ENCODE assay signal across 8 mouse cellular contexts in the genomic region with DNA sequence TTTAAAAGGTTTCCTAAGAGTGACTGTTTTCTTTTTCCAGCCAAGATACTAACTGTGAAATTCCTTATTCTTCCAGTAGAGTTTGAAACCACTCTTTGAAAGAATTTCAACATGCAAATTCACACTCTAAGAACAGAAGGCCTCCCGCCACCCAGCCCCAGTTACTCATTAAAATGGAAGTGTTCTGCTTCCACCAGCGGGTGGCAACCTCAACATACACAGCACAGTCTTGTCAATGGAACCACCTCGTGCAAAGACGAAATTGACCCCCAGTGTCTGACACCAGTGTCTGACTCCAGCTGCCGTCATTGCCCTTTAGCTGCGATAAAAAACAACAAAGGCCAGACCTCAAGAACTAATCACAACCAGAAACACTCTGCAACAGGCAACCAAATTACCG. TPM values are rescaled to one million over a fixed set of nuclear protein-coding genes. Genes with fewer than 3 reads are reported as not detected.
DNase-seq lines count a peak whose midpoint lies in the region; ATAC-seq and TF ChIP-seq lines count a peak whose summit lies in the region.

No protein-coding gene starts in this region.

- TF ChIP-seq POLR2A in cortical plate, adult 2 months (IDR thresholded peaks at IDR 0.05; ENCODE audit: extremely low read depth, insufficient read depth, low read length), result no peak
- TF ChIP-seq POLR2A in heart, adult 2 months (IDR thresholded peaks at IDR 0.05; ENCODE audit: insufficient read depth, low read depth, low read length), result no peak
- no peak for TF ChIP-seq POLR2A in kidney, adult 2 months (IDR thresholded peaks at IDR 0.05; ENCODE audit: low read depth, low read length)
- TF ChIP-seq POLR2A in limb, embryonic 14.5 days (IDR thresholded peaks at IDR 0.05; ENCODE audit: borderline replicate concordance, extremely low read depth, insufficient read depth, insufficient read length), result no peak
- no peak for TF ChIP-seq POLR2A in cerebellum, adult 2 months (IDR thresholded peaks at IDR 0.05; ENCODE audit: borderline replicate concordance, insufficient read depth, low read length)

- no peaks in the 10 kb centered on the region for H3K9me3 ChIP-seq in limb, embryonic 14.5 days (ENCODE audit: control insufficient read depth, low read length)
- no peaks in the 10 kb centered on the region for H3K9me3 ChIP-seq in midbrain, embryonic 14.5 days (ENCODE audit: control insufficient read depth, low read length)

- no peak overlapping the region for H3K4me3 ChIP-seq in cortical plate, adult 2 months (ENCODE audit: insufficient read depth, low read length)
- no peak overlapping the region for H3K4me3 ChIP-seq in heart, adult 2 months
- no peak overlapping the region for H3K4me3 ChIP-seq in kidney, adult 2 months (ENCODE audit: insufficient read depth, low read depth, low read length)
- no peak overlapping the region for H3K4me3 ChIP-seq in limb, embryonic 14.5 days (replicated peaks; ENCODE audit: low read length)
- no peak overlapping the region for H3K4me3 ChIP-seq in midbrain, embryonic 14.5 days (replicated peaks; ENCODE audit: low read depth, low read length)
- H3K4me3 ChIP-seq in cerebellum, adult 2 months (replicated peaks; ENCODE audit: insufficient read depth, low read depth, low read length), result no peak overlapping the region

- peak overlapping the region; percentile 39; the same call in 1 of the 2 replicates for H3K4me2 ChIP-seq in limb, embryonic 14.5 days (replicated peaks; ENCODE audit: low read depth, low read length, severe bottlenecking)
- no peak overlapping the region for H3K4me2 ChIP-seq in midbrain, embryonic 14.5 days (ENCODE audit: low read length)

- H3K36me3 ChIP-seq in heart, adult 2 months (ENCODE audit: control insufficient read depth, insufficient read depth, low read length), result no peaks in the 10 kb centered on the region
- H3K36me3 ChIP-seq in kidney, adult 2 months (ENCODE audit: control insufficient read depth, insufficient read depth, low read length), result no peaks in the 10 kb centered on the region
- H3K36me3 ChIP-seq in limb, embryonic 14.5 days (ENCODE audit: control insufficient read depth, insufficient read depth, low read length), result no peaks in the 10 kb centered on the region
- H3K36me3 ChIP-seq in midbrain, embryonic 14.5 days (ENCODE audit: control insufficient read depth, insufficient read depth, low read length), result no peaks in the 10 kb centered on the region

- TF ChIP-seq CTCF in cortical plate, adult 2 months (IDR thresholded peaks at IDR 0.05; ENCODE audit: extremely low read depth, insufficient read depth, low read length), result peak; percentile 54
- peak; percentile 67 for TF ChIP-seq CTCF in heart, adult 2 months (IDR thresholded peaks at IDR 0.05)
- peak; percentile 72 for TF ChIP-seq CTCF in kidney, adult 2 months (conservative IDR thresholded peaks at IDR 0.05; ENCODE audit: insufficient read depth, insufficient read length, low read depth, low read length)
- TF ChIP-seq CTCF in cerebellum, adult 2 months (IDR thresholded peaks at IDR 0.05; ENCODE audit: borderline replicate concordance, insufficient read depth, low read depth, low read length), result no peak

- H3K27me3 ChIP-seq in heart, adult 2 months (ENCODE audit: control insufficient read depth, insufficient read depth, low read length), result no peaks in the 10 kb centered on the region
- no peaks in the 10 kb centered on the region for H3K27me3 ChIP-seq in kidney, adult 2 months (replicated peaks; ENCODE audit: control insufficient read depth, insufficient read depth, low read length)
- no peaks in the 10 kb centered on the region for H3K27me3 ChIP-seq in limb, embryonic 14.5 days (ENCODE audit: control insufficient read depth, insufficient read depth, low read length)
- H3K27me3 ChIP-seq in midbrain, embryonic 14.5 days (ENCODE audit: control insufficient read depth, insufficient read depth, low read length), result no peaks in the 10 kb centered on the region
- H3K27me3 ChIP-seq in cerebellum, adult 2 months (ENCODE audit: control insufficient read depth, insufficient read depth, low read length), result no peaks in the 10 kb centered on the region

- intact Hi-C loops in heart, adult 2 months (cut with DNase I), result loop anchor here (5.0 kb wide), 1 partner anchor 825 kb away; the partner anchor contains the start of gene Asb4

- H3K4me1 ChIP-seq in cortical plate, adult 2 months (ENCODE audit: control insufficient read depth, insufficient read depth, low read length), result 0 out of 2 replicates have a peak, but pooled peaks cover 1% of the 10 kb centered on the region
- H3K4me1 ChIP-seq in heart, adult 2 months (ENCODE audit: control insufficient read depth, insufficient read depth, low read length), result no peaks in the 10 kb centered on the region
- H3K4me1 ChIP-seq in kidney, adult 2 months (ENCODE audit: control insufficient read depth, insufficient read depth, low read length), result no peaks in the 10 kb centered on the region
- peaks cover 24% of the 10 kb centered on the region for H3K4me1 ChIP-seq in limb, embryonic 14.5 days (ENCODE audit: control insufficient read depth, insufficient read depth, low read length)
- peaks cover 20% of the 10 kb centered on the region for H3K4me1 ChIP-seq in midbrain, embryonic 14.5 days (ENCODE audit: control insufficient read depth, insufficient read depth, low read length)
- H3K4me1 ChIP-seq in cerebellum, adult 2 months (ENCODE audit: control insufficient read depth, insufficient read depth, low read length), result no peaks in the 10 kb centered on the region

- 18% methylated on average over 7 of the region's 7 CpGs for WGBS in heart, adult 2 months
- 16% methylated on average over 7 of the region's 7 CpGs for WGBS in kidney, adult 2 months
- WGBS in limb, embryonic 14.5 days, result 9% methylated on average over 7 of the region's 7 CpGs
- WGBS in midbrain, embryonic 14.5 days, result 15% methylated on average over 7 of the region's 7 CpGs
- 28% methylated on average over 7 of the region's 7 CpGs for WGBS in cerebellum, adult 2 months

- H3K27ac ChIP-seq in cortical plate, adult 2 months (ENCODE audit: insufficient read depth, low read length), result no peak overlapping the region
- no peak overlapping the region for H3K27ac ChIP-seq in heart, adult 2 months
- no peak overlapping the region for H3K27ac ChIP-seq in kidney, adult 2 months (ENCODE audit: insufficient read depth, low read depth, low read length)
- H3K27ac ChIP-seq in limb, embryonic 14.5 days (replicated peaks; ENCODE audit: low read depth, low read length), result no peak overlapping the region; the same call in 1 of the 2 replicates
- H3K27ac ChIP-seq in midbrain, embryonic 14.5 days (replicated peaks; ENCODE audit: low read depth, low read length), result no peak overlapping the region
- H3K27ac ChIP-seq in cerebellum, adult 2 months (ENCODE audit: insufficient read depth, low read length), result no peak overlapping the region

- peak; percentile 73; the same call in 1 of the 2 replicates for ATAC-seq in limb, embryonic 14.5 days (ENCODE audit: low FRiP score, low read depth)
- ATAC-seq in midbrain, embryonic 14.5 days (ENCODE audit: low FRiP score, low TSS enrichment), result 0 out of 2 replicates have a peak, but pooled peaks have one; percentile 55

- TF ChIP-seq EP300 in heart, adult 2 months (IDR thresholded peaks at IDR 0.05; ENCODE audit: insufficient read depth, low read depth, low read length), result no peak

- peak; percentile 18 to 53 for DNase-seq in heart, adult 18-20 months
- DNase-seq in heart, adult 11 months, result no peak
- peak; percentile 14 to 31 for DNase-seq in heart, adult 2 months
- DNase-seq in kidney, adult 2 months, result peak; percentile 43
- peak; percentile 74 for DNase-seq in limb, embryonic 14.5 days (ENCODE audit: low spot score)
- peak; percentile 64 for DNase-seq in midbrain, embryonic 14.5 days
- no peak for DNase-seq in cerebellum, adult 2 months

- H3K79me2 ChIP-seq in heart, adult 2 months (replicated peaks; ENCODE audit: control insufficient read depth, insufficient read depth, low read length), result no peaks in the 10 kb centered on the region

- H3K9ac ChIP-seq in heart, adult 2 months (ENCODE audit: low read depth, low read length), result no peak overlapping the region
- H3K9ac ChIP-seq in limb, embryonic 14.5 days (ENCODE audit: low read depth, low read length, severe bottlenecking), result no peak overlapping the region
- H3K9ac ChIP-seq in midbrain, embryonic 14.5 days (replicated peaks; ENCODE audit: low read length), result no peak overlapping the region

RNA-seq across cellular contexts. Expression of gene Casd1, which starts 43.0 kb away (rescaled TPM):
- 10 to 100 TPM; 21.7 to 22.5 TPM for total RNA-seq in heart, adult 18-20 months (2021)
- 36.1 and 36.7 TPM in 2 replicates for polyA plus RNA-seq in cortical plate, adult 2 months (2012; rRNA removed)
- 10 to 100 TPM; 26.1 to 26.4 TPM for total RNA-seq in heart, adult 2 months (2021)
- 12.3 and 25.2 TPM in 2 replicates for polyA plus RNA-seq in heart, adult 2 months (2012; rRNA removed)
- polyA plus RNA-seq in kidney, adult 2 months (2012; rRNA removed), result 12.7 and 15.1 TPM in 2 replicates
- 44.2 and 52.3 TPM in 2 replicates for polyA plus RNA-seq in limb, embryonic 14.5 days (2012; rRNA removed)
- polyA plus RNA-seq in limb, embryonic 14.5 days (2014; fragmentation: Nextera tagmentation; extraction: Ambion mirVana), result 36.3 and 42.8 TPM in 2 replicates
- 43.2 and 61.9 TPM in 2 replicates for polyA plus RNA-seq in midbrain, embryonic 14.5 days (2014; fragmentation: Nextera tagmentation; extraction: Ambion mirVana)
- 42.8 and 47.0 TPM in 2 replicates for polyA plus RNA-seq in cerebellum, adult 2 months (2012; rRNA removed)

RNA-seq across cellular contexts. Expression of gene Col1a2, which starts 53.1 kb away (rescaled TPM):
- total RNA-seq in heart, adult 18-20 months (2021), result 10 to 100 TPM; 54.7 to 63.2 TPM
- 6.5 and 8.1 TPM in 2 replicates for polyA plus RNA-seq in cortical plate, adult 2 months (2012; rRNA removed)
- total RNA-seq in heart, adult 2 months (2021), result 10 to 100 TPM; 60.1 to 88.9 TPM
- 89.3 and 99.8 TPM in 2 replicates for polyA plus RNA-seq in heart, adult 2 months (2012; rRNA removed)
- 67.1 and 67.9 TPM in 2 replicates for polyA plus RNA-seq in kidney, adult 2 months (2012; rRNA removed)
- 1,303 and 1,310 TPM in 2 replicates for polyA plus RNA-seq in limb, embryonic 14.5 days (2012; rRNA removed)
- polyA plus RNA-seq in limb, embryonic 14.5 days (2014; fragmentation: Nextera tagmentation; extraction: Ambion mirVana), result 1,790 and 1,964 TPM in 2 replicates
- polyA plus RNA-seq in midbrain, embryonic 14.5 days (2014; fragmentation: Nextera tagmentation; extraction: Ambion mirVana), result 2.4 and 88.1 TPM in 2 replicates
- polyA plus RNA-seq in cerebellum, adult 2 months (2012; rRNA removed), result 9.0 and 11.6 TPM in 2 replicates

Comparison
In these comparisons a context has a peak if more than half of its experiments do, and no peak if none do; other contexts are left out.
1. DNase-seq: peak in heart, adult 18-20 months (2 of 2), heart, adult 2 months (2 of 2), kidney, adult 2 months (single experiment), limb, embryonic 14.5 days (single experiment) and midbrain, embryonic 14.5 days (single experiment); none in heart, adult 11 months (single experiment) and cerebellum, adult 2 months (0 of 2).
2. RNA of gene Col1a2, which starts 53.1 kb away (polyA plus RNA-seq): 1,303 to 1,964 TPM in limb, embryonic 14.5 days; 89.3 to 99.8 TPM in heart, adult 2 months, 2.4 to 88.1 TPM in midbrain, embryonic 14.5 days, 67.1 to 67.9 TPM in kidney, adult 2 months, 9.0 to 11.6 TPM in cerebellum, adult 2 months and 6.5 to 8.1 TPM in cortical plate, adult 2 months; every median in the first group is over 10 times any median in the second.